Mouse (Mus musculus) liver, embryonic 14.5 days (tissue): ENCODE data around the gene Ccdc134.

Source experiments
- CTCF ChIP-seq: IDR thresholded peaks from 2 replicates; pipeline ENCODE4 v1.5.1; 2016; ENCODE audit warnings: antibody characterized with exemption, low read depth, control low read depth
- EP300 ChIP-seq: IDR thresholded peaks from 2 replicates; pipeline ENCODE4 v1.6.1; 2016; ENCODE audit warnings: antibody characterized with exemption, low read depth

GRCm38 (mm10) chr15:82186931-82187330 is 59.2 kb downstream of the Ccdc134 start:
- TF ChIP-seq EP300 (no peak), CTCF (peak; percentile 28; the same call in 1 of the 2 replicates)
